Mouse (Mus musculus) adrenal gland, adult 2 months (tissue): ENCODE results near the gene Mrgprd. TPM values are rescaled to one million over a fixed set of nuclear protein-coding genes. Genes with fewer than 3 reads are reported as not detected.

Experiments
- DNase-seq: peaks from one replicate; pipeline ENCODE4 v3.0.0; 2021
- polyA plus RNA-seq: library from polyadenylated mRNA; depleted of rRNA; stranded (reverse); fragments of >200 nt; gene quantifications from 2 replicates; pipeline ENCODE4 v1.2.3, GENCODE M21; 2012
- total RNA-seq, 2 experiments: library from RNA; stranded (reverse); gene quantifications; 2 replicates each; pipeline ENCODE4 v1.2.3; 2021

The Mrgprd gene
- total and polyA plus RNA-seq, 3 experiments, result not detected

DNA sequence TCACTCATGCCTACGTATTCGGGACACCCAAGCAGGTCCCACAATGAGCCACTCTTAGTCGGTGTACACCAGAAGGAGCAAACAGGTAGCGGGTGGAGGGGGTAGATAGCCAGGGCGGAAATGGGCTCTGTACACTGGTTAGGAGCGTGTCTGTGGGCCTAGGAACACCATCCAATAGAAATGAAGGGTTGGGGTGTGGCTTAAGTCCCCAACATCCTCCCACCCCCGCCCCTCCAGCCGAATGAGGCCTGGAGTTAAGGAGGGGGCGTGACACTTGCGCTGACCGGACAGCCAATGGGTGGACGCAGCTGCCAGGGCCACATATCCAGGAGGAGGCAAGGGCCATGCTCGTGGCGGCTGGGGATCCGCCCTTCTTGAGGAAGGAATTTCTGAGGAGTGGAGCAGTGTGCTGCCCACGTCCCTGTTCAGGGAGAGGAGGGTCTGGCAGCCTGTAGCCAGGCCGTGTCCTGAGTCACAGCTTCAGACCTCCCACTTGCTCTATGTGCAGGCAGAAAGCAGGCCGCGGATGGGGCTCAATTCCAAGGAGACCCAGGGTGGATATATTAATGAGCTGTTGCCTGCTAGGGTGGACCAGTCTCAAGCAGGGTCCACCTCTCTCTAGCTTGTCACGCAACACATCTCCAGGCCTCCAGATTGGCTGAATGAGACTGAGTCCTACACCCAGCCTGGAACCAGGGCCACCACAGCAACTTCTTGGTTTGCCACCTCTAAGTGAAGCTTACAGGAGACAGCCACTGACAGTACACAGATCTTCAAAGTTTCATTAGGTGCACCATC, 11.9 kb upstream of the Mrgprd start:
- DNase-seq, result peak; percentile 48

- no peak for DNase-seq
Measured at GRCm38 (mm10) chr7:145304153-145304552, 10.5 kb upstream of the Mrgprd start.

- DNase-seq, result no peak
Measured at GRCm38 (mm10) chr7:145307636-145308035, 7.0 kb upstream of the Mrgprd start.

GRCm38 (mm10) chr7:145308061-145308675, 6.5 kb upstream of the Mrgprd start:
- no peak for DNase-seq

- DNase-seq, result peak; percentile 84
Measured at GRCm38 (mm10) chr7:145308866-145309265, 5.8 kb upstream of the Mrgprd start.

- no peak for DNase-seq
Measured at GRCm38 (mm10) chr7:145309877-145310276, 4.8 kb upstream of the Mrgprd start.

DNA sequence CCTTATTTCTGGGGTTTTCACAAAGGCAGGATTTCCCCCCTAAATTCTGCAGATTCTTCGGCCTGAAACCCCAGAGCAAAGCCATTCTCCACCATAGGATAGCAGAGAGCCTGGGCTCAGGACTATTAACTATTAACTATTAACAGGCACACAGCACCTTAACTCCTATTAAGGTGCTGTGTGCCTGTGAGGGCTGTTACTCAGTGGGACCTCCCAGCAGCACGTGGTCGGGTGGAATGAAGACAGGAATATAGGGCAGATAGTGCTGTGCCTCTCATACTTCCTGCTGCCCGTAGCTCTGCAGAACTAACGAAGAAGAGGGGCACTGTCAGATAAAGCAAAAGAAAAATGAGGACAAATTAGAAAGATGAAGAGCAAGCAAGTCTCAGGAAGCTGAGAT, 4.1 kb upstream of the Mrgprd start:
- no peak for DNase-seq

DNA sequence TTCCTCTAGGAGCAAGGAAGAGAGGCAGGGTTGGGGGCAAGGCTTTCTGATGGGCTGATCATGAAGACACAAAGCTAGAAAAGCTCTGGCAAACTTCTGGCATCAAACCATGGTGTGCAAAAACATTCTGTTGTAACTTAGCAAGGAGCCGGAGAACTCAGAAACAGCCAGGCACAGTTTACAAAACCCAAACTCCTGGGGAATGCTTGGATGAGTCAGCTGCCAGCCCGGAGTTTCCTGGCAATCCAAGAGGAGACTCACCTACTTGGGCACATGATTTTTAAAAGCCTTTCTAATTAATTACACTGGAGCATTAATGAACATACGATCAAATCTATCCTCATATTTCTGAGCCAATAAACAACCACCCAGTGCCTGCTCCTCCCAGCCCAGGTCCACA, 2.5 kb upstream of the Mrgprd start:
- DNase-seq, result peak; percentile 29

DNA sequence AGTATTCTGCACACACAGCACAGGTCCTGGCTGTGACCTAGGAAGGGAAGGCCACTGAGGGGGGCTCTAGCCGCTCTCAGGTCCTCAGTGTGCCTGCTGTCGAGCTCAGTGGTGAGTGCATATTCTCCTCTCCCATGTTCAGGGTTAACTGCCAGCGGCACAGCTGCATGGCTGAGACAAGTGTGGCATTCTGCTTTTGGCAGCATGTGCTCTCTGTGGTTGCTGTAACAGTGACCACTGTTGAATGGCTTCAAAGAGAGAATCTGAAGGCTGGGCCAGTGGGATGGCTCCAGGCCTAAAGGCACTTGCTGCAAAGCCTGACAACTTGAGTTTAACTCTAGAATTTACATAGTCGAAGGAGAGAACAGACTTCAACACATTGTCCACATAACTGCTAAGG, 2.9 kb downstream of the Mrgprd start:
- DNase-seq, result no peak

DNA sequence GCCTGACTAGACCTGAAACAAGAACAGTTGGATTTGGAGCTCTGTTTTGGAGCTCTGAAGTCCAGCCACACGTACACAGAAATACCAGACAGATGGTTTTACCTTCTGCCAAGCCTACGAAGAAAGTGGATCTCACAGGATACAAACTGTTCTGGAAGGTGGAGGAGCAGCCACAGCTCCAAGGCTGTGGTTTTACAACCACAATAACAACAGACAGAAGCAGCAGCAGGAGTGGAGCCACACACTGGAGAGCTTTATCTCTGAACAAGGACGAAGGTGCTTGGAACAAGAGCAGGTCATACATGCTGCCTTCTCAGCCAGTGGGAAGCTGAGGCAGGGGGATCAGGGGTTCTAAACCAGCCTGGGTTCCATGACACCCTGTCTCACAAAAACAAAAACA, 4.8 kb downstream of the Mrgprd start:
- no peak for DNase-seq

DNA sequence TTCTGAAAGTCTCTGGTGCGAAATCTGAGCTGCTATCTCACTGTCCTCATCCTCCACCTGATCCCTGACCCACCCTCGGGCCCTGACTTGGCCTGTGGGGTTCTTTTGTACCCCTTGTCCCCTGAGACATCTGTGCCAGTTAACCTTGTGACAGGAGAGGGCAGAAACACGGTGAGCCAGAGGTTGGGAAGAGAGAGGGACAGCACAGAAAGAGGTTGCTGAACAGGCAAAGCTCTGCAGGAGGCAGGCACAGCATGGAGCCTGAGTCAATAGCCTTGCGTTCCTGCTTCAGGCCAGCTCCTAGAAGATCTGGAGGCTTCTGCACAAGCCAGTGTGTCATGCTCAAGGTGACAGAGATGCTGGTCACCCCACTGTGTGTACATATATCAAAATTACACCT, 9.0 kb downstream of the Mrgprd start:
- DNase-seq, result no peak

DNA sequence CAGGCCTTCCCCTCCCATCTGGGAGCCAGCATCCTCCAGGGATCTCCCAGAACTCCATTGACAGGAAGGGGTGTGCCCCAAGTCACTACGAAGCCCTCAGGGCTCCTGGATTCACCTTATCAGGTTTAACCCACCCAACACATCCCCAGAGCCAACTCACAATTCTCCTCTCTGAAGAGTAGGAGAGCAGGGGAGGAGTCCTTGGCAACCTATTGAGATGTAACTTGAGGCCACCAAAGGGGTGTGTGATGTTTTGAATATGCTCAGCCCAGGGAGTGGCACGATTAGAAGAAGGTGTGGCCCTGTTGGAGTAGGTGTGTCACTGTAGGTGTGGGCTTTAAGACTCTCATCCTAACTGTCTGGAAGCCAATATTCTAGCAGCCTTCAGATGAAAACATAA, 11.1 kb downstream of the Mrgprd start:
- DNase-seq, result no peak

DNA sequence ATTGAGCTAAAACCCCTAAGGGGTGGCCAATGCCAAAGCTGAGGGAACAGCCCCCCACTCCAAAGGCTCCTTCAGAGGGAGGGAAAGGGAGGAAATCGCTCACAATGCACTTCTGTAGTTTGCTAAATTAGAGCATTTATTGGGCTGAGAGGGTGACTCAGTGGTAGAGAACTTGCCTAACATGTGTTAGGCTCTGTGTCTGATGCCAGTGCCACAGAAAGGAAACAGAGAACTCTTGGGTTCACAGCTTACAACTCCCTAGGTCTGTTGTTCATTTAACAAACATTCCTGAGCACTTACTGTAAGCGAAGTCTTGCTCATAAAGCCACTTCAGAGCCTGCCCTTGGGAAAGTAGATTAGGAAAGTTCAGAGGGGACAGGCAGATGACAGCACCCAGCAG, 15.3 kb downstream of the Mrgprd start:
- peak; percentile 22 for DNase-seq

GRCm38 (mm10) chr7:145330641-145331040, 16.0 kb downstream of the Mrgprd start:
- no peak for DNase-seq

GRCm38 (mm10) chr7:145332376-145333041, 17.9 kb downstream of the Mrgprd start:
- DNase-seq, result no peak

DNA sequence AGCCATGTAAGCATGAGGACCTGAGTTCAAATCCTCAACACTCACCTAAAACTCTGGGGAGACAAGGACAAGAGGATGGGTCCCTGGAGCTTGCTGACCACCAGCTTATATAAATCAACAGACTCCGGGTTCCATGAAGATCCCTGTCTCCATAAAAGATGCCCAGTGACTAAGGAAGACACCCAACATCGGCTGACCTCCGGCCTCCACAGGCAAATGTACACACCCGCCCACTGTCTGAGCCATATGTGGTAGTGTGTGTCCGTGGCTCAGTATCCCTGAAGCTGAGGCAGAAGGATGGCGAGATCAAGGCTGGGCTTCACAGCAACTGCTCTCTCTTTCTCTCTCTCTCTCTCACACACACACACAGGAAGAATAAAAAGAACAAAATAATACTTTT, 19.3 kb downstream of the Mrgprd start:
- no peak for DNase-seq

- DNase-seq, result no peak
Measured at GRCm38 (mm10) chr7:145334428-145335027, 19.9 kb downstream of the Mrgprd start.

DNA sequence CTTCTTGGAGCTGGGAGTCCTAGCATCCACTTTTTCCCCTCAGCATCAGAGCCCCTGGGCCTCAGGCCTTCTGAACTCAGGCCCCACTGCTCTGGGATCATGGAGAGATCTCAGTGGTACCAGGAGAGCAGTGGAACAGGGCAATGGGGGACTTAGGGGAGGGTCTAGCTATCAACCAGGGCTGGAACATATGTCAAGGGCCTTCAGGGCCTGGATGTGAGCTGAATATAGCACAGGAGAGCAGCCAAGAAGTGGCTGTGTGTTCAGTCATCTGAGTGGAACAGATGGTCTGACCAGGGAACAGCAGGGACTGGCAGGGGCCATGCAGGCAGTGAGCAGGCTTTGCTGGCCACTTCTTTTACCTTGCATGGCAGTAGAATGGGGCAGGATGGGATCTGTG, 20.6 kb downstream of the Mrgprd start:
- no peak for DNase-seq

DNA sequence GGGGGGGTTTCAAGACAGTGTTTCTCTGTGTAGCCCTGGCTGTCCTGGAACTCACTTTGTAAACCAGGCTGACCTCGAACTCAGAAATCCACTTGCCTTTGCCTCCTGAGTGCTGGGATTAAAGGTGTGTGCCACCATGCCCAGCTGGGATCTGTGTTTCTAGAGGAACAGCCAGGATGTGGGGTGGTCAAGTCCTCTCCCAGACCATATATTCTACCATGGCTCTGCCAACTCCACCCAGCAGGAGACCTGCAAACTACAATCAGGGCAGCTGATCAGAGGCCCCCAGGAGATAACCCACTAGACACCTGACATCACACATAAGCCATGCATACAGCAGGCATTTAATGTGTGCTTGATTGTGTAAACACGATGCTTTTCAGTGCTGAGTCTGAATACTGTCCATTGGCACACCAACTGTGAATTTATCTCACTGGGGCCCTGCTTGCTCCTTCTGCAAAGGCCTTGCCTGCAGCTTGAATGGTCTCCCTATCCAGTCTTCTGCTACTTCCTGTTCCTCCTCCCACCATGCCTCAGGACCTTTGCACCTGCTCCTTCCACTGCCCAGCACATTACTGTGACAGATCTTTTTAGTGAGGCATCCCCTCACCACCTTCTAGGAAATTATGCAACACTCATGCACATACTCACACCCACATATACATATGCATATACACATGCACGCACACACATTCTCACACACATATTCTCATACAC, 21.1 kb downstream of the Mrgprd start:
- DNase-seq, result no peak

DNA sequence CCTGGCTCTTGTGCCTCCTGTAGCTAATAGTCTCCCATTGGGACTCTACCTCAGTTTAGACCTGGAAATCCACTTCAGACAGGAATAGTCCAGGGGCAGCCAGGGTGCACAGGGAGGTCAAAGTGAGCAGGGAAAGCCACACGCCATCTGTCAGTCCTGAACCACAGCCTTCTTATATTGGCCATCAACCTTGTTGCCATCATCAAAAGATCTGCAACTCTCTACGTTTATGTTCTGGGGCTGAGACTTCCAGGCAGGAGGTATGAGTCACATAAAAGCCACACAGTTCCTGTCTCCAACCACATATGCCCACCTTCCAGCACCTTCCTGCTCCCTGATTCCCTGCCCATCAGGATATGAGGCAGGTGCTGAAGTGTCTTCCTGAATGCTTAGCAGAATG, 23.3 kb downstream of the Mrgprd start:
- no peak for DNase-seq

DNA sequence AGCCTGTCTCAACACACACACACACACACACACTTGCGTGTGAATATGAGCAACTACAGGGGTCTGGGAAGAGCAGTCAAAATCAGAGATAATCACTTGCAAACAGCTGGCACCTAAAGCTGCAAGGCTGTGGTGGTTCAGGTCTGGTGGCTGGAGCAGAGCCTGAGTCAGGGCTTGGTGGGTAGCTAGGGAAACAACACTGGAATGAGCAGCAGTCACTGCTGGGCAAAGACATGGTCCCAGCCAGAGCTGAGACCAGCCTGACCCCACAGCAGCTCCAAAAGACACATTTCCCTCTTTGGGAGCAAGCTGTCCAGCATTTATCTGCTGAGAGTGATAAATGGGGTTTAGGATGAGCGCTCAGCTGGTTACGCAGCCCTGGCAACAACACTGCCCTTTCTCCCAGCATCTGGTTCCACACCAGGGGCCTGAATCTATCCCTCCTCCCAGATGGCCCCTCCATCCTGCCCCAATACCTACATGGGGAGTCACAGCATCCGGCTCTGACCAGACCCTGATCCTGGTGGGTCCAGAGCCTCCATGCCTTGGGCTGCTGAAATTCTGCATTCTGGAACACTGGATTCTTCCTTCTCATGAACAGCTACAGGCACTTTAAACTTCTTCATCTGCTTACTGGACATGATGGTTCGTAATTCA, 25.7 kb downstream of the Mrgprd start:
- DNase-seq, result no peak
